Mouse (Mus musculus) cortical plate, adult 2 months (tissue): ENCODE measurements around the gene Ptprj. TPM values are rescaled to one million over a fixed set of nuclear protein-coding genes. Genes with fewer than 3 reads are reported as not detected.

Experiments
- H3K27ac ChIP-seq: fragments of 200-500 bp; 2 replicates; pipeline ENCODE4 v1.5.1; 2012; ENCODE audit warnings: low read length, control low read depth, inconsistent platforms; ENCODE audit not compliant: insufficient read depth
- H3K4me1 ChIP-seq: fragments of 200-500 bp; 2 replicates; pipeline ENCODE4 v1.6.1; 2011; ENCODE audit warnings: low read length; ENCODE audit not compliant: control insufficient read depth, insufficient read depth
- H3K4me3 ChIP-seq: fragments of 200-500 bp; 2 replicates; pipeline ENCODE4 v1.5.1; 2011; ENCODE audit warnings: mild to moderate bottlenecking, low read length, control low read depth; ENCODE audit not compliant: insufficient read depth
- CTCF ChIP-seq: fragments of 200-500 bp; IDR thresholded peaks from 2 replicates; pipeline ENCODE4 v1.5.1; 2011; ENCODE audit warnings: mild to moderate bottlenecking, control low read depth, low read length; ENCODE audit not compliant: insufficient read depth; ENCODE audit errors: extremely low read depth
- POLR2A ChIP-seq: fragments of 200-500 bp; IDR thresholded peaks from 2 replicates; pipeline ENCODE4 v1.6.1; 2011; ENCODE audit warnings: mild to moderate bottlenecking, low read length, control low read depth; ENCODE audit not compliant: insufficient read depth; ENCODE audit errors: extremely low read depth
- polyA plus RNA-seq: library from polyadenylated mRNA; depleted of rRNA; stranded (reverse); fragments of >200 nt; gene quantifications from 2 replicates; pipeline ENCODE4 v1.2.3, GENCODE M21; 2012

Ptprj gene
- polyA plus RNA-seq, 1 experiment, result 36.9 TPM

GRCm38 (mm10) chr2:90548541-90548940 lies 31.9 kb downstream of the Ptprj start:
- no peak for TF ChIP-seq CTCF
- TF ChIP-seq POLR2A, result no peak
- H3K4me3 ChIP-seq, result no peak overlapping the region
- H3K4me1 ChIP-seq, result peaks cover 18% of the 10 kb centered on the region
- no peak overlapping the region for H3K27ac ChIP-seq

DNA sequence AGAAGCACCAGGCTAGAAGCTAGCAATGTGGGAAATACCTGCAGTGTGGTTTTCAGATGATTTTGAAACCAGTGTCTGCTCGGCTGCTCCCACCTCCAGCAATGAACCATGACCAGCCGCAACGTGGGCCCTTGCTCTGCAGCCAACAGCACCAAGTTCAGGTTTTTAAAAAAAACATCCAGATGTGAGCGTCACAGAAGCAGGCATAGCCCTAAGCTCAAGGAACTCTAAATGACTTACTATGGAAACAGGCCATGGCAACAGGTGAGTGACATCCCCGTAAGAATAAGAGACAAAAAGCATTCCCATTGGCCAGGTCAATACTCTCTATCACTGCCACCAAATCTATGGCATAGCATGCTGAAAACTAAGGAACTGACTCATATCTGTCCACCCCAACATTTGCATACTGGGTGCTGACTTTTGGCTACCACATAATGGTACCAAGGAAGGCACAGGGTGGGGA lies 33.3 kb downstream of the Ptprj start:
- H3K4me1 ChIP-seq, result peaks cover 15% of the 10 kb centered on the region
- TF ChIP-seq POLR2A (no peak), CTCF (no peak)
- no peak overlapping the region for H3K27ac ChIP-seq
- no peak overlapping the region for H3K4me3 ChIP-seq

DNA sequence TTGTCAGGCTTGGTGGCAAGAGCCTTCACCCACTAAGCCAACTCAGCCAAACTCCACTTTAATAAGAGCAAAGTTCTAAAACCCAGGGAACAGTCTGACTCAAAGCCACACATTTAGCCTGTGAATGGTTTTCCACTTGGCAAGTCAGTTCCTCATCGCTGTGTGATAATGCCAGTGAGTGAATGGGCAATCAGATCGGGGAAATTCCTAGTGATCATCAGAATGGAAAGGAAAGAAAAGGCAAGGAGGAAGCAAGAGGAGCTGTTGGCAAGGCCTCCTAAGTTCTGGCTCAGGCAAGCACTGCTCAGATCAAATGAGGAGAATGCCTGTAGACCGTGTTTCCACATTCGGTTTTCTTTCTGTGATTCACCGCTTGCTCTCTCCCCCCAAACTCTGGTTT lies 35.2 kb downstream of the Ptprj start:
- TF ChIP-seq POLR2A, result no peak
- TF ChIP-seq CTCF, result no peak
- Histone ChIP-seq H3K27ac (no peak overlapping the region), H3K4me1 (peaks cover 11% of the 10 kb centered on the region), H3K4me3 (no peak overlapping the region)

DNA sequence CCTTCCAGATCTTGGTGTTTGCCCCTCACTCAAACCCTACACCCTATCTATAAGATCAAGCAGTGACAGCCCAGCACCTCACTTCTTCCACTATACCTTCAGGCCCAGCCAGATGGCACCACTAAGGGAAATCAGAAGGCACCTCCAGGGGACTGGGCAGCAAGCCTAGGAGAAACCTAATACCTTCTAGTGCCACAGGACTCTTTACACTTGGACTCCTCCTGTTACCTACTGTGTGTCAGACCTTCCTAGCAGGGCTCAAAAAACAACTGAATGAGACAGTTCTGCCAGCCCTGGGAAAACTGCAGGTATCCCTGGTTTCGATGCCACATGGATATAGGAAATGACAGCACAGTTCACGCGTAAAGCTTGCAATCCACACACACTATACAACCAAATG lies 36.5 kb downstream of the Ptprj start:
- no peak overlapping the region for H3K27ac ChIP-seq
- TF ChIP-seq POLR2A (no peak), CTCF (no peak)
- H3K4me3 ChIP-seq, result no peak overlapping the region
- H3K4me1 ChIP-seq, result peaks cover 12% of the 10 kb centered on the region

DNA sequence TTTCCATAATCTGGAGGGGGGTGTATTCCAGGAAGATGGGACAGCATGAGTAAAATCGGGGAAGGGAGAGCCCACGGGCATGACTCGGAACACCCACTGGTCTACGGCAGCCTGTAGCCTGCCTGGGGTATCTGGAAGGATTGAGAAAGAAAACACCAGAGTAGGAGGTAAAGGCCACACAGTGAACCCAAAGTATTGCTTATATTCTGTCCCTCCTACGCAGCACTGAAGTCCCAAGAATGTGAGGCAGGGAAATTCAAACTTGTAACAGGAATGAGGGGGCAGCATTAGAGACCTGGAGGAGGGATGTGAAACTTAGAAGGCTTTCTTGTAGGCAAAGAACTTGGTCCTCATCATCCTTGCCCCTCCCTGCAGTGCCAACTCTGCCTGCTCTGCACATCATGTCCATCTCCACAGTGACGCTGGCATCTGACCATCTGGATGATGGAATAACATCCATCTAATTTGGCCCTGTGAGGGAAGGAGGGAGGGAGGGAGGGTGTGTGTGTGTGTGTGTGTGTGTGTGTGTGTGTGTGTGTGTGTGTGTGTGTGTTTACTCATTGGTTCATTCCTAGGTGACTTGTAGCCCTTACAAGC lies 37.2 kb downstream of the Ptprj start:
- no peak overlapping the region for H3K4me3 ChIP-seq
- no peak overlapping the region for H3K27ac ChIP-seq
- TF ChIP-seq POLR2A (no peak), CTCF (no peak)
- H3K4me1 ChIP-seq, result peaks cover 14% of the 10 kb centered on the region

DNA sequence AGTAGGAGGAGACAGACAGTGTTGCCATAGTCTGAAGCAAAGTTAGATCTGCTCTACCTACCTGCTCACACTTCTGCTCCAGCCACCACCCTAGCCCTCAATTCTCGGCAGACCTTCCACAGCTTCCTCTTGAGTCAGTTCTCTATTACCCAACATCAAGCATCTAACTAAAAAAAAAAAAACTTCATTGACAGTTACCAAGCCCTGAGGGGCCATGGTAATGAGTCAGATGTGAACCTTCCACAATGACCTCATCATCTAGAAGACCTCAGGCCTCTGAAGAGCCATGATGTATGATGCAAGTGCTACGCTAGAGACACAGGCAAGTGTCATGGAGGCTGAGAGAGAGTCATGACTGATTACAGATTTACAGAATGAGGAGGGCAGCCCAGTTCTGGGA lies 37.8 kb downstream of the Ptprj start:
- Histone ChIP-seq H3K4me3 (no peak overlapping the region), H3K4me1 (peaks cover 14% of the 10 kb centered on the region), H3K27ac (no peak overlapping the region)
- TF ChIP-seq POLR2A (no peak), CTCF (no peak)

- Histone ChIP-seq H3K27ac (no peak overlapping the region), H3K4me1 (peaks cover 8% of the 10 kb centered on the region; the same call in 1 of the 2 replicates), H3K4me3 (no peak overlapping the region)
- TF ChIP-seq CTCF, result no peak
- no peak for TF ChIP-seq POLR2A
These were observed 41.2 kb downstream of the Ptprj start for GRCm38 (mm10) chr2:90539206-90539605.

- TF ChIP-seq POLR2A, result no peak
- TF ChIP-seq CTCF, result no peak
- no peak overlapping the region for H3K27ac ChIP-seq
- H3K4me3 ChIP-seq, result no peak overlapping the region
- H3K4me1 ChIP-seq, result peaks cover 9% of the 10 kb centered on the region; the same call in 1 of the 2 replicates
These were observed 43.2 kb downstream of the Ptprj start for GRCm38 (mm10) chr2:90537244-90537643.

DNA sequence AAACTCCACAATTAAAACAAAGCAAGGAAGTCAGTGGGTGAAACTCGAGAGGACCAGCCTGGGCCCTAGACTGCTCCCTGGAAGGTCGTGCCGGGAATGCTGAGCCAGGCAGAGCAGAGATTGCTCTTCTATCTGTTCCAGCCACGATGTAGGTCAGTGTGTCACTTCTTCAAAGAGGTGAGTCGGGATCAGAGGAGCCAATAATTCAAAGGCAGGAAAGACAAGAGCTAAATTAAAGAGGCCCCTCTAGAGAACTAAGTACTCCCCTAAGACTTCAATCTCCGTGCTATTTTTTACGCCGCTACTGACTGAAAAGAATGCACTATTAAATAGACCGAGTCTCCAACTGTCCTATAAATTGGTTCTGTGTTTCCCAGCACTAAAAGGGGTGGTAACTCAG lies 43.9 kb downstream of the Ptprj start:
- peaks cover 9% of the 10 kb centered on the region; the same call in 1 of the 2 replicates for H3K4me1 ChIP-seq
- no peak overlapping the region for H3K4me3 ChIP-seq
- TF ChIP-seq CTCF (no peak), POLR2A (no peak)
- no peak overlapping the region for H3K27ac ChIP-seq

DNA sequence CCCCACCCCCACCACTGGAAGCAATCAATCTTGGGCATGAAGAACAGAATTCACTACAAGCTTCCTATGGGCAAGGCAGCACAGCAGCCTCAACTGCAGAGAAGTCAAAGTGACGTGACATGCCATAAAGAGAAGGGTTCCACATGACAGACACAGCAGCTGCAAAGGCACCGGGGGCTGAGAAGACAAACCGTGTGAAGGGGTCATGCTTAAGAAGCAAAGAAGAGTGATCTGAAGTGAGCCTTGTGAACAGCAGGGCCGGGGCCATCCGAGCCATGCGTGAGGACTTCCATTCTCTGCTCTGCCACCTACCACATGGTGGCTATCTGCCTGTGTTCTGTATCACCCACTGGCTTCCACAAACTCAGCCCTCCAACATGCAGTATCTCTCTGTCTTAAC lies 45.7 kb downstream of the Ptprj start:
- H3K4me3 ChIP-seq, result no peak overlapping the region
- TF ChIP-seq POLR2A (no peak), CTCF (no peak)
- H3K4me1 ChIP-seq, result peaks cover 9% of the 10 kb centered on the region; the same call in 1 of the 2 replicates
- H3K27ac ChIP-seq, result no peak overlapping the region
